Mouse (Mus musculus) midbrain, embryonic 11.5 days (tissue): ENCODE results near the gene Gm17019. TPM values are rescaled to one million over a fixed set of nuclear protein-coding genes. Genes with fewer than 3 reads are reported as not detected.

Experiments used
- polyA plus RNA-seq: library from polyadenylated mRNA; unstranded; fragments of >200 nt; fragmentation: Nextera tagmentation; extraction: Ambion mirVana; gene quantifications from 2 replicates; pipeline ENCODE4 v1.2.1, GENCODE M21; 2014

Gene Gm17019
- polyA plus RNA-seq, 1 experiment from 2014 or later = not detected

Other genes with a start within 250 kb of the Gm17019 start
- gene Gm9758, start 118.1 kb downstream of the Gm17019 start, polyA plus RNA-seq = not detected in 2 replicates
- gene Speer4e, start 94.6 kb downstream of the Gm17019 start, polyA plus RNA-seq = not detected in 2 replicates
- gene Gm10354, start 54.1 kb downstream of the Gm17019 start, polyA plus RNA-seq = not detected in 2 replicates